24 mouse cellular contexts compared by ENCODE assay signal in the genomic region with DNA sequence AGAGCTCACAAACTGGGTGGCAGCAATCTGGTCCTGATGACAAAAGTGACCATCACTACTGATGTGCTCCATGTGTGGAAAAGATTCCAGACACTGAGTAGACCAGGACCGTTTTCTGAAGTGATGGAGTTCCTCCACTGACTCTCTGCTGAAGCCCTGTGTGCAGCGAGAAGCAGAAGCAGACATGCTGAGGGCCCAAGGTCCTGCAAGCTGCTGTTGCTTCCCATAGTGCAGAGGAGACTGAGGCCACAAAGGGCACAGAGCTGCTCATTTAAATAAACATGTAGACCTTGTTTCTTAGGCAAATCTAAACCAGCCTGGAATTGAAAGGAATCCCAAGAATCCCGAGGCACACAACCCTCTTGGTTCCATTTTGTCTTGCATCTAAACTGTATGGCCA. TPM values are rescaled to one million over a fixed set of nuclear protein-coding genes. Genes with fewer than 3 reads are reported as not detected.
DNase-seq lines count a peak whose midpoint lies in the region.
"Had no signal": no experiment of that assay in that cellular context is flagged by ENCODE, and none has a peak within 500 bp of the region (broad histone marks: within the 10 kb centered on the region; RNA-seq: fewer than 3 reads in every experiment).

No protein-coding gene starts in this region.

- no peak overlapping the region for H3K4me3 ChIP-seq in heart, embryonic 10.5 days

- H3K27ac ChIP-seq in heart, embryonic 10.5 days = no peak overlapping the region

- H3K4me1 ChIP-seq in heart, embryonic 10.5 days = 0 out of 2 replicates have a peak, but pooled peaks cover 3% of the 10 kb centered on the region

- 71% methylated on average over 3 of the region's 3 CpGs for WGBS in heart, embryonic 10.5 days

- intact Hi-C loops in heart, postnatal 36 days (cut with DNase I) = no loop called here
- intact Hi-C loops in heart, postnatal 25 days (cut with DNase I) = no loop called here

- DNase-seq in heart, adult 11 months = peak; percentile 78
- DNase-seq in heart, postnatal 36 days = no peak
- DNase-seq in heart, embryonic 10.5 days (ENCODE audit: low spot score) = peak; percentile 61
- DNase-seq in heart, postnatal 25 days (ENCODE audit: low spot score) = no peak
- DNase-seq: adrenal gland, adult 2 months; adrenal gland, adult 8-10 months; adrenal gland, postnatal 10 days; adrenal gland, postnatal 14 days; adrenal gland, postnatal 25 days; adrenal gland, postnatal 36 days; B cell, adult 2 months; cerebellum, adult 11 months; cerebellum, adult 11-12 months; cerebellum, adult 18-20 months had no signal

- peaks cover 7% of the 10 kb centered on the region; the same call in 1 of the 2 replicates for H3K27me3 ChIP-seq in heart, embryonic 10.5 days (ENCODE audit: insufficient read depth, poor library complexity, severe bottlenecking)

- H3K9me3 ChIP-seq in heart, embryonic 10.5 days = no peaks in the 10 kb centered on the region

- H3K36me3 ChIP-seq in heart, embryonic 10.5 days = no peaks in the 10 kb centered on the region
- H3K36me3 ChIP-seq: G1E had no signal

RNA-seq across cellular contexts. Expression of gene Slamf8, which starts 3.0 kb away (rescaled TPM):
- under 1 TPM; 0.22 to 0.42 TPM for total RNA-seq in heart, postnatal 36 days (2021)
- not detected in 2 replicates for polyA plus RNA-seq in heart, embryonic 10.5 days (2016; fragmentation: Nextera tagmentation; extraction: Ambion mirVana)
- total RNA-seq in heart, postnatal 25 days (2021) = under 1 TPM in 1 of 2 experiments, not detected in 1; 0.25 TPM
- total RNA-seq: adrenal gland, postnatal 14 days; ES-E14; MEL had no signal
- polyA plus RNA-seq: C2C12, G1E, Patski had no signal

RNA-seq across cellular contexts. Expression of gene Fcrl6, which starts 9.0 kb away (rescaled TPM):
- total RNA-seq in heart, postnatal 36 days (2021) = not detected
- not detected in 2 replicates for polyA plus RNA-seq in heart, embryonic 10.5 days (2016; fragmentation: Nextera tagmentation; extraction: Ambion mirVana)
- total RNA-seq in heart, postnatal 25 days (2021) = not detected
- total RNA-seq: adrenal gland, adult 18-20 months; adrenal gland, adult 2 months; adrenal gland, adult 8-10 months; adrenal gland, postnatal 10 days; adrenal gland, postnatal 14 days; adrenal gland, postnatal 25 days; adrenal gland, postnatal 36 days; adrenal gland, postnatal 4 days; CH12.LX; ES-E14; G1E; MEL had no signal
- polyA plus RNA-seq: activated CD4-positive, CD25-positive, alpha-beta regulatory T cell, adult 4 months; adrenal gland, adult 2 months; C2C12; CD4-positive, CD25-positive, alpha-beta regulatory T cell, adult 4 months; G1E; Patski had no signal

RNA-seq across cellular contexts. Expression of gene Vsig8, which starts 37.6 kb away (rescaled TPM):
- not detected for total RNA-seq in heart, postnatal 36 days (2021)
- 0.12 TPM in 1 of 2 replicates, not detected in the other for polyA plus RNA-seq in heart, embryonic 10.5 days (2016; fragmentation: Nextera tagmentation; extraction: Ambion mirVana)
- not detected for total RNA-seq in heart, postnatal 25 days (2021)
- total RNA-seq: adrenal gland, postnatal 14 days; G1E; MEL had no signal
- polyA plus RNA-seq: activated CD4-positive, CD25-positive, alpha-beta regulatory T cell, adult 4 months; C2C12; CD4-positive, CD25-positive, alpha-beta regulatory T cell, adult 4 months; G1E had no signal

RNA-seq across cellular contexts. Expression of gene Dusp23, which starts 39.4 kb away (rescaled TPM):
- total RNA-seq in heart, postnatal 36 days (2021) = 10 to 100 TPM; 12.7 to 13.3 TPM
- polyA plus RNA-seq in heart, embryonic 10.5 days (2016; fragmentation: Nextera tagmentation; extraction: Ambion mirVana) = 9.2 and 10.5 TPM in 2 replicates
- total RNA-seq in heart, postnatal 25 days (2021) = 10 to 100 TPM; 10.4 to 11.1 TPM
- total RNA-seq: G1E had no signal
- polyA plus RNA-seq: G1E had no signal

Comparison
In these comparisons a context has a peak if more than half of its experiments do, and no peak if none do; other contexts are left out.
1. DNase-seq: peak in heart, adult 11 months (single experiment) and heart, embryonic 10.5 days (single experiment); none in heart, postnatal 36 days (0 of 2) and heart, postnatal 25 days (single experiment).